Mouse (Mus musculus): ENCODE results near the gene Rpl41. TPM values are rescaled to one million over a fixed set of nuclear protein-coding genes. Genes with fewer than 3 reads are reported as not detected.

The Rpl41 gene
- 2,872 and 3,266 TPM in 2 replicates for polyA plus RNA-seq (2016; fragmentation: Nextera tagmentation; extraction: Ambion mirVana)

DNA sequence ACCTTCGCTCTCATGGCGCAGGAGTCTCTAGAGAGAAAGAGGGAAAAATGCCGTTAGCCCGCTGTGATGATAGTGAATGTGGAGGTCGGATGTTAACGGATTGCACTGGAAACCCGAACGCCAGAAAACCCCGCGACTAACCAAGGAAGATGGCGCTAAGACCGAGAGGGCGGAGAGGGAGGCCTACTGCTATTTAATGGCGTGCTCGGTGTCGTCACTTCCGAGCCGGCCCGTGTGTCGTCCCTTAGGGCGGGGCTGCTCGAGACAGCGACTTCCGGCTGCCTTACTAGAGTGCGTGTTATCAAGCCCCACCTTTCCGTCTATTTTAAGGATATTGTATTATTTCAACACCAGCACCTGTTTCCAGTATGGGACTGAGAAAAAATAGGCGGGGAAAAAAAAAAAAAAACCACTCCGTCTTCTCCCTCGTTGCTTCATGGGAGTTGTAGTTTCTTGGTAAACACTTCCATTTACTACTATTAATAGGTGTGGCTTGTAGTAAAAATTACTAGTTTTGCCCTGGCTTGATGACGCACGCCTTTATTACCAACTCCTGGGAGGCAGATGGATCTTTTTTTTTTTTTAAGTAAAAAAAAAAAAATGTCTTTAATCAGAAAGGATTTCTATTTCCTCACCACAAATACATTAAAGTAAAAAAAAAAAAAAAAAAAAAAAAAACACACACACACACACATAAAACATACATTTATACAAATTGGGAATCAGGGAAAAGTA, at the start of gene Rpl41:
TSS of gene Rpl41 (minus strand) at position 359 of the 735 bp plus-strand sequence.
- Histone ChIP-seq H3K4me1 (peaks cover 21% of the 10 kb centered on the region), H3K27ac (replicated peaks) (peak within 1 kb of the TSS; percentile 97), H3K36me3 (peaks cover 20% of the 10 kb centered on the region), H3K9me3 (replicated peaks) (no peaks in the 10 kb centered on the region), H3K4me3 (peak within 1 kb of the TSS; percentile 84), H3K27me3 (ENCODE audit: low read depth, poor library complexity, severe bottlenecking) (no peaks in the 10 kb centered on the region)
- WGBS, result under 1% methylated on average over 31 of the region's 31 CpGs
- peak; percentile 92 for DNase-seq (ENCODE audit: low spot score)

DNA sequence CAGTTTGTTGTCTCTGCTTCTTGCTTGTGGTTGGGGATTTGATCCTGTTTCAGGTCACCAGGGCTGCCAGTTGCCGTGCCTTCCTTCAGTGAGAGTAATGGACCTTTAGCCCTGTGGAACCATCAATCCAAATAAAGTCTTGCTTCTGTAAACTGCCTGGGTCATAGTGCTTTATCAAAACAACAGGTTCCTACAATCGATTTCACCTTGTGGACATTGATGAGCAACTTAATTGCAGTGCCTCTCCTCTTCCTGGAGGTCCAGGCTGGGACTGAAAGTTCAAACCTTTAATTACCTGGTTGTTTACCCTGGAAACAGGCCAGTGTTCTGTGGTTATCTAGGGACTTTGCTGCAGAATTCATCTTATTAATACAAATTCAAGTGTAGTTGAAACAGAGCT, 49.4 kb upstream of the Rpl41 start:
- no peak for DNase-seq (ENCODE audit: low spot score)
- no peaks in the 10 kb centered on the region for H3K4me1 ChIP-seq
- H3K27ac ChIP-seq (replicated peaks), result no peak overlapping the region
- H3K9me3 ChIP-seq (replicated peaks), result no peaks in the 10 kb centered on the region
- H3K27me3 ChIP-seq (ENCODE audit: low read depth, poor library complexity, severe bottlenecking), result no peaks in the 10 kb centered on the region
- 87% methylated on average over 2 of the region's 2 CpGs for WGBS
- H3K4me3 ChIP-seq, result no peak overlapping the region
- H3K36me3 ChIP-seq, result no peaks in the 10 kb centered on the region

DNA sequence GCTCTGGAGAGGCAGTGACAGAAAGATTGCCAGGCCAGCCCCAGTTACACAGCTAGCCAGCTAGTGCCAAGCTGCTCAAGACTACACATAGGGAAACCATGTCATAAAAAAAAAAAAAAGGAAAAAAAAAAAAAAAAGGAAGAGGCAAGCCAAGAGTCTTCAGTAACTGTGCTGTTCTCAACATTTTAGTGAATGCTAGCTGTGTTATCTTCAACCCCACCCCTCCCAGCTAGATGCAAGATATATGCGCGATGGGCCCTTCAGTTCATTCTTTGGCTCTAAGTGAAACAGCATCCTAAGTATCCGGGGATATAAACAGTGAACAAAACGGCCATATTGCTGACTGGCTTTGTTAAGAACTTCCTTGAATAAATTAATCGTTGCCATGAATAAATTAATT, 43.7 kb upstream of the Rpl41 start:
- peaks cover 19% of the 10 kb centered on the region for H3K4me1 ChIP-seq
- H3K27ac ChIP-seq (replicated peaks), result no peak overlapping the region
- no peaks in the 10 kb centered on the region for H3K9me3 ChIP-seq (replicated peaks)
- peaks cover 21% of the 10 kb centered on the region for H3K27me3 ChIP-seq (ENCODE audit: low read depth, poor library complexity, severe bottlenecking)
- 80% methylated on average over 5 of the region's 5 CpGs for WGBS
- no peak overlapping the region for H3K4me3 ChIP-seq
- DNase-seq (ENCODE audit: low spot score), result no peak
- H3K36me3 ChIP-seq, result no peaks in the 10 kb centered on the region

DNA sequence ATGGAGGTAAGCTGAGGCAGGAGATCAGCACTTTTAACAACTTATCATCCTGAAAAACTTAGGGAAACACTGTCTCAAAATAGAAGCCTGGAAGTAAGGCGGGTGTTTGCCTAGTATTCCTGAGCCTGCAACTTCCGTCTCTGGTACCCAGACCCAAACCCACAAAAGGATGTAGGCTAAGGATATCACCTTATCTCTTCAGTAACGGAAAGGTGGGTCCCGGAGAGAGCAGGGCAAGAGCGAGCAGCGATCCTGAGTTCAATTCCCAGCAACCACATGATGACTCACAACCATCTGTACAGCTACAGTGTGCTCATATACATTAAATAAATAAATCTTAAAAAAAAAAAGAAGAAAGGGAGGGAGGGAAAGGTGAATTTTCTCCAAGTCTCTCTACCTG, 42.3 kb upstream of the Rpl41 start:
- DNase-seq (ENCODE audit: low spot score), result no peak
- Histone ChIP-seq H3K27me3 (ENCODE audit: low read depth, poor library complexity, severe bottlenecking) (peaks cover 34% of the 10 kb centered on the region), H3K27ac (replicated peaks) (no peak overlapping the region), H3K9me3 (replicated peaks) (no peaks in the 10 kb centered on the region), H3K4me1 (peaks cover 26% of the 10 kb centered on the region), H3K4me3 (no peak overlapping the region), H3K36me3 (no peaks in the 10 kb centered on the region)
- 86% methylated on average over 6 of the region's 6 CpGs for WGBS

DNA sequence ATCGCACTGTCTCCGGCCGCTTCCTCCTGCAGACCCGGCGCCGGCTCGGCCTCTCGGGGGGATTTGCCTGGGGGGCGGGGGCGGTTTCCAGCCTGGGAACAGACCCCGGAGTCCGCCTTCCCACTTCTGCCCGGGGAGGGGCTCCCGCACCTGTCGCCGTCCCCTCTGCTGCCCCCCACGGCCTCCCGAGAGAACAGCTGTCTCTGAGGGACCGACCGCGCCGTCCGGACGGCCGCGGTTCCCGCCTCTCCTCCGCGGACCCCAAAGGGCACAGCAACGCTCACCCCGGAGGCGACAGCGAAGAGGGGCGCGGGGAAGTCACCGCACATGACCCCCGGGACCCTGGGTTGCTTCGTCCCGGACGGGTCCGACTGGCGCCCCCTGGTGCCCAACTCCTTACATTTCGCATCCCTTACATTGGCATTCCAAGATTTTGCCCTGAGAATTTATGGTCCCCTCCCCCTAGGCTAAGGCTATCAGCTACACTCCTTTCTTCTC, 41.1 kb upstream of the Rpl41 start:
- Histone ChIP-seq H3K4me1 (peaks cover 28% of the 10 kb centered on the region), H3K4me3 (peak overlapping the region; percentile 78), H3K36me3 (no peaks in the 10 kb centered on the region), H3K27me3 (ENCODE audit: low read depth, poor library complexity, severe bottlenecking) (peaks cover 46% of the 10 kb centered on the region), H3K9me3 (replicated peaks) (no peaks in the 10 kb centered on the region), H3K27ac (replicated peaks) (peak overlapping the region; percentile 77)
- peak; percentile 79 for DNase-seq (ENCODE audit: low spot score)
- under 1% methylated on average over 43 of the region's 43 CpGs for WGBS

DNA sequence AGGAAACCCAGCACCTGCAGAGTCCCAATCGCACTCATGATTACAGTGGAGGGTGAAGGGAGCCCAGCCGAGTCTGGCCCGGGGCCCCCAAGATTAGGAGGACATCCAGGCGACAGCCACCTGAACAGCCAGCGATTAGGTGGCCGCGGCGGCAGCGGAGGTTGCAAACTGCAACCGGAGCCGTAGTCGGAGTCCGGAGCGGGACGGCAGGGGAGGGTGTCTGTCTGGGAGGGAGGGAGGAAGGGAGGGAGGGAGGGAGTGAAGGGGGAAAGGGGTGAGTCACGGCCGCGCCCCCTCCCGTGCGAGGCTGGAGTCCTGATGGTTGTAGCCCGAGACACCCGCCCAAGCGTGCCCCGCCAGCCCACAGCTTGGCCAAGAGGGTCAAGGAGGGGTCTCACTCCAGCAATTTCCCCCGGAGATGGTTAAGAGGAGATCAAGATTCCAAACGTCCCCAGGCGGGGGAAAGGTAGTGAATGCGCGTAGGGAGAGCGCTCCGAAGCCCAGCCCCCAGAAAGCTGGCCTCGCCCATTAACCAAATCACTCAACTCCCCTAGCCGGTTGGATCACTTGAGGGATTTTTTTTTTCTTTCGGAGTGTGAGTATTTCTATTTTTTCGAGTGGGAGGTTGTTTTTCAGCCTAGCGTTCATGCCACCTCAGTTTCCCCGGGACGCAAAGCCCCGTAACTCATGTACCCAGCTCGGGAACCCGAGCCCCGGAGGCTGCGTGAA, 40.5 kb upstream of the Rpl41 start, which contains the start of gene Erbb3:
TSS of gene Erbb3 (minus strand) at position 189 of the 729 bp plus-strand sequence.
- WGBS, result under 1% methylated on average over 43 of the region's 43 CpGs
- H3K4me1 ChIP-seq, result peaks cover 28% of the 10 kb centered on the region
- H3K27me3 ChIP-seq (ENCODE audit: low read depth, poor library complexity, severe bottlenecking), result peaks cover 52% of the 10 kb centered on the region
- H3K27ac ChIP-seq (replicated peaks), result peak within 1 kb of the TSS; percentile 77
- H3K4me3 ChIP-seq, result peak within 1 kb of the TSS; percentile 78
- no peaks in the 10 kb centered on the region for H3K9me3 ChIP-seq (replicated peaks)
- no peaks in the 10 kb centered on the region for H3K36me3 ChIP-seq
- peak; percentile 55 for DNase-seq (ENCODE audit: low spot score)

DNA sequence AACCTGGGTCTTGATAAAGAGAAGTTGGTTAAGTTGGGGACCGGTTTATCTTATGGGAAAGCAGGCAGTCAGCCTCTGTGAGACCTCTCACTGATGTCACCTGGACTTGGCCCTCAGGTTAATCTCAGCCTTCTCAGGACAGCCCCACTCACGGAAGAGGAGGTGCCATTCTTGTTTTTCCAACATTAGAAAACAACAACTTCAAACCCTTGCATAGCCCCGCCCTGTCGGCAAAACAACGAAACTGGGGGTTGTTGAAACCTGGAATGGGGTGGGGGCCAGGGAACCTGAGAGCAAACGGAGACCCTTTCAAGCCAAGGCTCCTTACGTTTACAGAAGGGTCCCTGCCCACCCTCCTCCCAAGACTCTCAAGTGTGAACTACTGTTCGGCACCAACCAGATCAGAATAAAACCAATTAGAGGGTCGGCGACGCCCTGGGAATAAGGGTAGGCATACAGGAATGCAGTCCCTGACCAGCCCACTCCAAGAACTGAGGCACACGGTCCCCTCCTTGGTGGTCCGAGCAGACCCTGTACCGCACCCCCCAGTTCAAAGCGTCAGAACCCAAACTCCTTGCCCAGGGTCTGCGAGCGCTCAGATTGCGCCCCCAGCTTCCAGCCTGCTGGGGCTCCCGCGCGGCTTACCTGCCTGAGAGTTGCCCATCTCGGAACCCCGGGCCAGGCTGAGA, 39.8 kb upstream of the Rpl41 start:
- peak; percentile 26 for DNase-seq (ENCODE audit: low spot score)
- 3% methylated on average over 23 of the region's 23 CpGs for WGBS

DNA sequence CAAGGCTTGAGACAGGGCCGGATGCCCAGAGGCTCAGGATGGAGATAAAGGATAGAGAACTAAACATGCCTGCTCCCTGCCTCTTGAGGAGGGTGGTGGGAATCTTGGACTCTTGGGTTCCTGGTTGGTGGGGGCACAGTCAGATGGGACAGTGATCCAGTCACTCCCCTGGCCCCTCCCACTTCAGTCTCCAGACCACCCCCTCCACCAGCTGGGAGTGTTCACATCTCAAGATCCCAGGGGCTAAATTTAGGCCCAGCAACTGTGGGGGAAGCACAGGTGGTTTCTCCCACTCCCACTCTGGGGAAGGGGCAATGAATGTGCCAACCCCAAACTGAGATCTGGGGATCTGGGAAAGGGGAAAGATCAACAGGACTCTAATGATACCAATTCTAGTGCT, 39.0 kb upstream of the Rpl41 start:
- H3K9me3 ChIP-seq (replicated peaks), result no peaks in the 10 kb centered on the region
- H3K27me3 ChIP-seq (ENCODE audit: low read depth, poor library complexity, severe bottlenecking), result peaks cover 67% of the 10 kb centered on the region
- WGBS, result 21% methylated on average over 1 of the region's 1 CpGs
- H3K36me3 ChIP-seq, result no peaks in the 10 kb centered on the region
- no peak overlapping the region for H3K27ac ChIP-seq (replicated peaks)
- no peak overlapping the region for H3K4me3 ChIP-seq
- DNase-seq (ENCODE audit: low spot score), result no peak
- H3K4me1 ChIP-seq, result peaks cover 37% of the 10 kb centered on the region

More for the DNA sequence above, 39.8 kb upstream of the Rpl41 start:
- Histone ChIP-seq H3K27ac (replicated peaks) (no peak overlapping the region), H3K4me1 (peaks cover 29% of the 10 kb centered on the region), H3K4me3 (peak overlapping the region; percentile 78), H3K27me3 (ENCODE audit: low read depth, poor library complexity, severe bottlenecking) (peaks cover 59% of the 10 kb centered on the region), H3K9me3 (replicated peaks) (no peaks in the 10 kb centered on the region), H3K36me3 (no peaks in the 10 kb centered on the region)

DNA sequence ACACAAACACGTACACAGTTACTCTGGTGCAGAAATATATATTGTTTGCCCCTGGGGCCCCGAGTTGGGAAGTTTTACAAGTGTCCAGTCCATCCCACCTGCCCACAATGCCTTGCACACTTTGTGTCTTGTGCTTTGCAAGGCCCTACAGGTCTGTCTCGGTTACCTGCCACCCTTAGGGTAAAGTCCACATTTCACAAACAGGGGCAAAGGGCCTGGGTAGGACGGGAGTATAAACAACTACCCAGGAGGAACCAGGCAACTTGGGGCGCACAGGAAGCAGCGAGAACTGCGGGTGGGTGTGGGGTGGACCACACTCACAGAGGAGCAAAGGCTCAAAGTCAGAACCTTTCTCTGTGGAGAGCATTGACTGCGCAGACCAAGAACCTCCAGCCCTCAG, 38.6 kb upstream of the Rpl41 start:
- WGBS, result 55% methylated on average over 8 of the region's 8 CpGs
- Histone ChIP-seq H3K27me3 (ENCODE audit: low read depth, poor library complexity, severe bottlenecking) (peaks cover 72% of the 10 kb centered on the region), H3K4me1 (peaks cover 37% of the 10 kb centered on the region), H3K9me3 (replicated peaks) (no peaks in the 10 kb centered on the region), H3K36me3 (no peaks in the 10 kb centered on the region), H3K27ac (replicated peaks) (no peak overlapping the region), H3K4me3 (no peak overlapping the region)
- DNase-seq (ENCODE audit: low spot score), result no peak

DNA sequence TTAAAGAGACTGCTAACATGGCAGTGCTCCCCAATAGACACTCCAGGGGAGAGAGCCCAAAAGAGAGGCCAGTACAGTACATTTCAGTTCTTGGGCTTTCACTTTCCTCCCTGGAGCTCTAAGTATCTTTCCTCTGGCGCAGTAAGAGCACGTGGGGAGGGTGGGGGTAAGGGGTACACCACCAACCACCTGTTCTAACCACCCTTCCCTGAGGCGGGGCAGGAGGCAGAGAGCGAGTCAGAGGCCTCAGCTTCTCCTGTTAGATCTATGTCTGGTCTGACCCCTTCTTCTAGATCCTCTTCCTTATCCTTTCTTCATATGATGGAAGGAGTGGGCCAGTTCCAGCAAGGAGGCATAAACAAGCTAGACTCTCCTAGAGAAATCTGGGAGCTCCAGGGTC, 38.0 kb upstream of the Rpl41 start:
- 53% methylated on average over 4 of the region's 4 CpGs for WGBS
- Histone ChIP-seq H3K4me3 (no peak overlapping the region), H3K4me1 (peaks cover 37% of the 10 kb centered on the region), H3K36me3 (no peaks in the 10 kb centered on the region), H3K27me3 (ENCODE audit: low read depth, poor library complexity, severe bottlenecking) (peaks cover 75% of the 10 kb centered on the region), H3K9me3 (replicated peaks) (no peaks in the 10 kb centered on the region), H3K27ac (replicated peaks) (no peak overlapping the region)
- DNase-seq (ENCODE audit: low spot score), result no peak

DNA sequence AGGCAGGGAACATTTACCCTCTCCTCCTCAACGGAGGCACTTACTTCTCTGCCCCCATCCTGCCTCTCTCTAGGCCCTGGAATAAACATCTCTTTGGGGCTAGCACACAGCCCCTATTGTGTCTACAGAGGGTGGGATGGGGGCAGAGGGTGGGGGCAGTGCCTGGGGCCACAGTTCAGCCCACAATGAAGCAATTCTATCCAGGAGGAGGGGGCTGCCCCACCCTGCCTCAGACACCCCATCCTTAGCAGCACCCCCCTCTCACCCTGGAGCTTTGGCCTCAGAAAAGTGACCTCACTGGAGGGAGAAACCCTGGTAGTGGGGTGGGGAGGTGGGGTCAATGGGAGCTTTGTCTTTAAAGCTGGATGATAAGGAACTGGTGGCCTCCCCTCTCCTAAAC, 37.4 kb upstream of the Rpl41 start:
- peaks cover 75% of the 10 kb centered on the region for H3K27me3 ChIP-seq (ENCODE audit: low read depth, poor library complexity, severe bottlenecking)
- no peaks in the 10 kb centered on the region for H3K36me3 ChIP-seq
- no peak for DNase-seq (ENCODE audit: low spot score)
- H3K9me3 ChIP-seq (replicated peaks), result no peaks in the 10 kb centered on the region
- 17% methylated on average over 1 of the region's 1 CpGs for WGBS
- H3K27ac ChIP-seq (replicated peaks), result no peak overlapping the region
- H3K4me3 ChIP-seq, result no peak overlapping the region
- peaks cover 37% of the 10 kb centered on the region for H3K4me1 ChIP-seq

DNA sequence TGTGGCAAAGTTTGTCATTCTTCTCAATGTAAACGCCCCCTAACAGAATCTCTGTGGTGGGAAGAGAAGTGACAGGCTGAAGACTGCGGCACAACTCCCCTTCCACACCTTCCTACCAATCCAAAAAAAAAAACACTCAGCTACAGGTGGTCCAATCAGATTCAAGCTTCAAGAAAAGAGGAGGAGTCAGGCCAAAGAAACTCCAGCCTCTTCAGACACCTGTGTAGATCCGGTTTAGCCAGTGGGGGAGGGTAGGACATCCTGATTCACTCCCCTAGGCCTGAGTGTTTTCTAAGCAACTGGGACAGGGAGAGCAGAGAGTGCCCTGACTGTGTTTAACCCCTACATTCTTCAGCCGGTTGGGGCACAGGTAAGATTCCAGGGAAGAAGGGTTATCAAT, 35.3 kb upstream of the Rpl41 start:
- H3K9me3 ChIP-seq (replicated peaks), result no peaks in the 10 kb centered on the region
- peaks cover 70% of the 10 kb centered on the region for H3K27me3 ChIP-seq (ENCODE audit: low read depth, poor library complexity, severe bottlenecking)
- no peak for DNase-seq (ENCODE audit: low spot score)
- H3K4me3 ChIP-seq, result no peak overlapping the region
- peaks cover 24% of the 10 kb centered on the region for H3K4me1 ChIP-seq
- H3K27ac ChIP-seq (replicated peaks), result no peak overlapping the region
- no peaks in the 10 kb centered on the region for H3K36me3 ChIP-seq
- WGBS, result 14% methylated on average over 4 of the region's 4 CpGs

Data from midbrain, embryonic 10.5 days (tissue).